Mouse (Mus musculus) heart, adult 2 months (tissue): ENCODE results near the gene Proser3.

Source experiments
- CTCF ChIP-seq: fragments of 200-600 bp; IDR thresholded peaks from 2 replicates; pipeline ENCODE4 v1.8.1; 2022; ENCODE audit warnings: antibody characterized with exemption, mild to moderate bottlenecking, moderate library complexity
- EP300 ChIP-seq: fragments of 200-500 bp; IDR thresholded peaks from 2 replicates; pipeline ENCODE4 v1.6.1; 2011; ENCODE audit warnings: low read depth, low read length, control low read depth; ENCODE audit not compliant: insufficient read depth

- TF ChIP-seq CTCF (no peak), EP300 (no peak)
Observed at GRCm38 (mm10) chr7:30544327-30544726, 7.8 kb downstream of the Proser3 start.
